Mouse (Mus musculus): Measurements from ENCODE around the gene Hist1h2ah. TPM values are rescaled to one million over a fixed set of nuclear protein-coding genes. Genes with fewer than 3 reads are reported as not detected.
A peak's percentile ranks its signal among the peaks of the same experiment; 100 is the strongest.
"Not testable (repeated sequence)": the region's sequence is repeated elsewhere in the genome, so short reads cannot be mapped to it uniquely, and the experiment has no call there.

Hist1h2ah gene
- 4.5 and 62.6 TPM in 2 replicates for total RNA-seq (2014; rRNA removed)
- polyA plus RNA-seq (2015; fragmentation: Nextera tagmentation; extraction: Ambion mirVana) = 6.9 TPM in 1 of 2 replicates, not detected in the other

GRCm38 (mm10) chr13:22035267-22036148 is at the start of gene Hist1h2ah, which contains the start of gene Hist1h2bk:
Gene Hist1h2ah, minus strand, starts transcription at chr13:22035568.
Gene Hist1h2bk, plus strand, starts transcription at chr13:22035870.
- H3K27me3 ChIP-seq (ENCODE audit: insufficient read depth, low read length); H3K36me3 ChIP-seq (ENCODE audit: insufficient read depth, low read length); H3K27ac ChIP-seq (ENCODE audit: low read depth, low read length); H3K9me3 ChIP-seq (ENCODE audit: low read length); H3K4me1 ChIP-seq (ENCODE audit: insufficient read depth, low read length): not testable (repeated sequence)
- 0 out of 2 replicates have a peak within 1 kb of the TSS, but pooled peaks have one; percentile 13 for H3K9ac ChIP-seq (replicated peaks; ENCODE audit: low read length, poor library complexity, severe bottlenecking)
- H3K4me3 ChIP-seq (ENCODE audit: low read depth, low read length) = peak within 1 kb of the TSS; percentile 35
- 0% methylated on average over 21 of the region's 69 CpGs for WGBS
- H3K4me2 ChIP-seq (ENCODE audit: low read depth, low read length, poor library complexity, severe bottlenecking) = peak within 1 kb of the TSS; percentile 57
- DNase-seq (ENCODE audit: low spot score) (peak; percentile 98), ATAC-seq (ENCODE audit: low FRiP score) (peak; percentile 98)

GRCm38 (mm10) chr13:22084140-22084539 is 48.8 kb upstream of the Hist1h2ah start, which contains the start of gene Vmn1r188:
Gene Vmn1r188, plus strand, starts transcription at chr13:22084440.
- not testable (repeated sequence) for ATAC-seq (ENCODE audit: low FRiP score); H3K27ac ChIP-seq (ENCODE audit: low read depth, low read length); H3K36me3 ChIP-seq (ENCODE audit: insufficient read depth, low read length); DNase-seq (ENCODE audit: low spot score); H3K4me2 ChIP-seq (ENCODE audit: low read depth, low read length, poor library complexity, severe bottlenecking); H3K4me3 ChIP-seq (ENCODE audit: low read depth, low read length); H3K9me3 ChIP-seq (ENCODE audit: low read length); H3K9ac ChIP-seq (replicated peaks; ENCODE audit: low read length, poor library complexity, severe bottlenecking); H3K27me3 ChIP-seq (ENCODE audit: insufficient read depth, low read length); H3K4me1 ChIP-seq (ENCODE audit: insufficient read depth, low read length)
- WGBS = 91% methylated on average over 1 of the region's 1 CpGs

GRCm38 (mm10) chr13:22063468-22063867 is 28.1 kb upstream of the Hist1h2ah start:
- Histone ChIP-seq H3K27me3 (ENCODE audit: insufficient read depth, low read length) (no peaks in the 10 kb centered on the region), H3K27ac (ENCODE audit: low read depth, low read length) (no peak overlapping the region), H3K9me3 (ENCODE audit: low read length) (no peaks in the 10 kb centered on the region), H3K4me2 (ENCODE audit: low read depth, low read length, poor library complexity, severe bottlenecking) (no peak overlapping the region), H3K9ac (replicated peaks; ENCODE audit: low read length, poor library complexity, severe bottlenecking) (no peak overlapping the region), H3K4me1 (ENCODE audit: insufficient read depth, low read length) (no peaks in the 10 kb centered on the region), H3K4me3 (ENCODE audit: low read depth, low read length) (no peak overlapping the region), H3K36me3 (ENCODE audit: insufficient read depth, low read length) (no peaks in the 10 kb centered on the region)
- 71% methylated on average over 1 of the region's 1 CpGs for WGBS
- DNase-seq (ENCODE audit: low spot score) (no peak), ATAC-seq (ENCODE audit: low FRiP score) (no peak)
- TF ChIP-seq CTCF (IDR thresholded peaks at IDR 0.05) = no peak

GRCm38 (mm10) chr13:22061422-22061821 is 26.1 kb upstream of the Hist1h2ah start:
- no peak overlapping the region for H3K4me2 ChIP-seq (ENCODE audit: low read depth, low read length, poor library complexity, severe bottlenecking)
- no peaks in the 10 kb centered on the region for H3K4me1 ChIP-seq (ENCODE audit: insufficient read depth, low read length)
- no peaks in the 10 kb centered on the region for H3K9me3 ChIP-seq (ENCODE audit: low read length)
- WGBS = 72% methylated on average over 1 of the region's 1 CpGs
- no peak for TF ChIP-seq CTCF (IDR thresholded peaks at IDR 0.05)
- H3K9ac ChIP-seq (replicated peaks; ENCODE audit: low read length, poor library complexity, severe bottlenecking) = no peak overlapping the region
- ATAC-seq (ENCODE audit: low FRiP score) (no peak), DNase-seq (ENCODE audit: low spot score) (no peak)
- H3K4me3 ChIP-seq (ENCODE audit: low read depth, low read length) = no peak overlapping the region
- no peaks in the 10 kb centered on the region for H3K36me3 ChIP-seq (ENCODE audit: insufficient read depth, low read length)
- H3K27ac ChIP-seq (ENCODE audit: low read depth, low read length) = no peak overlapping the region
- no peaks in the 10 kb centered on the region for H3K27me3 ChIP-seq (ENCODE audit: insufficient read depth, low read length)

GRCm38 (mm10) chr13:22053754-22054153 is 18.4 kb upstream of the Hist1h2ah start:
- no peak for ATAC-seq (ENCODE audit: low FRiP score)
- Histone ChIP-seq H3K9ac (replicated peaks; ENCODE audit: low read length, poor library complexity, severe bottlenecking) (no peak overlapping the region), H3K9me3 (ENCODE audit: low read length) (no peaks in the 10 kb centered on the region), H3K36me3 (ENCODE audit: insufficient read depth, low read length) (no peaks in the 10 kb centered on the region), H3K4me2 (ENCODE audit: low read depth, low read length, poor library complexity, severe bottlenecking) (no peak overlapping the region), H3K27me3 (ENCODE audit: insufficient read depth, low read length) (no peaks in the 10 kb centered on the region), H3K4me3 (ENCODE audit: low read depth, low read length) (no peak overlapping the region), H3K27ac (ENCODE audit: low read depth, low read length) (no peak overlapping the region), H3K4me1 (ENCODE audit: insufficient read depth, low read length) (no peaks in the 10 kb centered on the region)
- 98% methylated on average over 1 of the region's 1 CpGs for WGBS
- no peak for TF ChIP-seq CTCF (IDR thresholded peaks at IDR 0.05)
- DNase-seq (ENCODE audit: low spot score) = no peak

GRCm38 (mm10) chr13:22051523-22051859 is 16.1 kb upstream of the Hist1h2ah start:
- no peak for TF ChIP-seq CTCF (IDR thresholded peaks at IDR 0.05)
- DNase-seq (ENCODE audit: low spot score) (no peak), ATAC-seq (ENCODE audit: low FRiP score) (0 out of 2 replicates have a peak, but pooled peaks have one; percentile 14)
- no peaks in the 10 kb centered on the region for H3K27me3 ChIP-seq (ENCODE audit: insufficient read depth, low read length)
- H3K27ac ChIP-seq (ENCODE audit: low read depth, low read length) = peak overlapping the region; percentile 86
- H3K4me3 ChIP-seq (ENCODE audit: low read depth, low read length) = peak overlapping the region; percentile 55
- H3K36me3 ChIP-seq (ENCODE audit: insufficient read depth, low read length) = no peaks in the 10 kb centered on the region
- H3K9me3 ChIP-seq (ENCODE audit: low read length) = no peaks in the 10 kb centered on the region
- no peaks in the 10 kb centered on the region for H3K4me1 ChIP-seq (ENCODE audit: insufficient read depth, low read length)
- H3K9ac ChIP-seq (replicated peaks; ENCODE audit: low read length, poor library complexity, severe bottlenecking) = peak overlapping the region; percentile 69
- 16% methylated on average over 5 of the region's 5 CpGs for WGBS
- peak overlapping the region; percentile 60 for H3K4me2 ChIP-seq (ENCODE audit: low read depth, low read length, poor library complexity, severe bottlenecking)

All from midbrain, postnatal 0 days (tissue).